Mouse (Mus musculus): ENCODE results near the gene Hs1bp3.

Gene Hs1bp3

GRCm38 (mm10) chr12:8359418-8360112 lies 46.3 kb downstream of the Hs1bp3 start:
- no peak for DNase-seq (ENCODE audit: low read depth in 1 of 2, low spot score in 2 of 2)

GRCm38 (mm10) chr12:8361866-8362265 lies 48.6 kb downstream of the Hs1bp3 start:
- DNase-seq (ENCODE audit: low read depth in 1 of 2, low spot score in 2 of 2): no peak

GRCm38 (mm10) chr12:8362400-8362799 lies 49.2 kb downstream of the Hs1bp3 start:
- no peak for DNase-seq (ENCODE audit: low read depth in 1 of 2, low spot score in 2 of 2)

GRCm38 (mm10) chr12:8364321-8364838 lies 51.1 kb downstream of the Hs1bp3 start:
- DNase-seq (ENCODE audit: low read depth in 1 of 2, low spot score in 2 of 2): no peak

- no peak for DNase-seq (ENCODE audit: low read depth in 1 of 2, low spot score in 2 of 2)
Observed at GRCm38 (mm10) chr12:8365336-8365735, 52.1 kb downstream of the Hs1bp3 start.

GRCm38 (mm10) chr12:8365905-8366576 lies 52.8 kb downstream of the Hs1bp3 start:
- DNase-seq (ENCODE audit: low read depth in 1 of 2, low spot score in 2 of 2): no peak

- DNase-seq (ENCODE audit: low read depth in 1 of 2, low spot score in 2 of 2): no peak
Observed at GRCm38 (mm10) chr12:8366688-8367087, 53.5 kb downstream of the Hs1bp3 start.

- DNase-seq (ENCODE audit: low read depth in 1 of 2, low spot score in 2 of 2): no peak
Observed at GRCm38 (mm10) chr12:8371746-8372510, 58.7 kb downstream of the Hs1bp3 start.

- DNase-seq (ENCODE audit: low read depth in 1 of 2, low spot score in 2 of 2): no peak
Observed at GRCm38 (mm10) chr12:8372511-8373180, 59.4 kb downstream of the Hs1bp3 start.

- DNase-seq (ENCODE audit: low read depth in 1 of 2, low spot score in 2 of 2): no peak
Observed at GRCm38 (mm10) chr12:8373741-8374140, 60.5 kb downstream of the Hs1bp3 start.

- DNase-seq (ENCODE audit: low read depth in 1 of 2, low spot score in 2 of 2): no peak
Observed at GRCm38 (mm10) chr12:8377169-8377568, 63.9 kb downstream of the Hs1bp3 start.

- no peak for DNase-seq (ENCODE audit: low read depth in 1 of 2, low spot score in 2 of 2)
Observed at GRCm38 (mm10) chr12:8377955-8378620, 64.9 kb downstream of the Hs1bp3 start.

GRCm38 (mm10) chr12:8379795-8380521 lies 66.7 kb downstream of the Hs1bp3 start:
- no peak for DNase-seq (ENCODE audit: low read depth in 1 of 2, low spot score in 2 of 2)

- no peak for DNase-seq (ENCODE audit: low read depth in 1 of 2, low spot score in 2 of 2)
Observed at GRCm38 (mm10) chr12:8380944-8381343, 67.7 kb downstream of the Hs1bp3 start.

GRCm38 (mm10) chr12:8381940-8382339 lies 68.7 kb downstream of the Hs1bp3 start:
- no peak for DNase-seq (ENCODE audit: low read depth in 1 of 2, low spot score in 2 of 2)

- no peak for DNase-seq (ENCODE audit: low read depth in 1 of 2, low spot score in 2 of 2)
Observed at GRCm38 (mm10) chr12:8383822-8384221, 70.6 kb downstream of the Hs1bp3 start.

- no peak for DNase-seq (ENCODE audit: low read depth in 1 of 2, low spot score in 2 of 2)
Observed at GRCm38 (mm10) chr12:8386451-8387011, 73.3 kb downstream of the Hs1bp3 start.

- DNase-seq (ENCODE audit: low read depth in 1 of 2, low spot score in 2 of 2): no peak
Observed at GRCm38 (mm10) chr12:8387281-8387680, 74.0 kb downstream of the Hs1bp3 start.

- no peak for DNase-seq (ENCODE audit: low read depth in 1 of 2, low spot score in 2 of 2)
Observed at GRCm38 (mm10) chr12:8388529-8389414, 75.5 kb downstream of the Hs1bp3 start.
